Mouse (Mus musculus): ENCODE measurements around the gene Gm12886. TPM values are rescaled to one million over a fixed set of nuclear protein-coding genes. Genes with fewer than 3 reads are reported as not detected.

Gm12886 gene
- not detected in 2 replicates for polyA plus RNA-seq (2015; fragmentation: Nextera tagmentation; extraction: Ambion mirVana)

DNA sequence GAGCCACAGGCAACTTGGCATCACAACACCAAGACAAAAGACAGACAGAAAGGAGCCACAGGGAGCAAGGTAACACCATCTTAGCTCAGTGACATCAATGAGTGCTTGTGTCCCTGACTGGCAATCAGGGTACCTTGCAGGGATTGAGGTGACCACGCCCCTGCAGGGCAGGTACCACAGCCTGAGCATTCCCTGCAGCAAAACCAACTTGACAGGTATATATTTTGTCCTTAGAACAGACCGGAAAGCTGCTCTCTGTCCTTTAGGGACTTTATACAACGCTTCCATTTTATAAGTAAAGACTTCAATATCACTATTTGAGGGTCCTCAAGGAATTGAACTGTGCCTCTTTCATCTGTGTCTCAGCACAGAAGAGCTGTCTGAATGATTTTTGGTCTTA, at the start of gene Gm12886:
Gene Gm12886, minus strand, starts transcription at position 101 of the 400 bp plus-strand sequence.
- no peak within 1 kb of the TSS for H3K9ac ChIP-seq
- H3K36me3 ChIP-seq, result no peaks in the 10 kb centered on the region
- H3K4me3 ChIP-seq, result no peak within 1 kb of the TSS
- H3K27me3 ChIP-seq, result no peaks in the 10 kb centered on the region
- 61% methylated on average over 3 of the region's 3 CpGs for WGBS
- peaks cover 37% of the 10 kb centered on the region for H3K9me3 ChIP-seq
- no peak for ATAC-seq (ENCODE audit: low read depth)
- no peak within 1 kb of the TSS for H3K27ac ChIP-seq (replicated peaks)
- H3K4me1 ChIP-seq (replicated peaks), result no peaks in the 10 kb centered on the region
- H3K4me2 ChIP-seq, result no peak within 1 kb of the TSS

Other genes starting within 250 kb of the Gm12886 start
- gene Rlf, start 208.0 kb downstream of the Gm12886 start, polyA plus RNA-seq (2015; fragmentation: Nextera tagmentation; extraction: Ambion mirVana), result 25.6 and 29.9 TPM in 2 replicates
- not detected in 2 replicates for gene Gm12888, start 98.2 kb downstream of the Gm12886 start, polyA plus RNA-seq (2015; fragmentation: Nextera tagmentation; extraction: Ambion mirVana)
- gene Gm12887, start 199.0 kb upstream of the Gm12886 start, polyA plus RNA-seq (2015; fragmentation: Nextera tagmentation; extraction: Ambion mirVana), result not detected in 2 replicates